Mouse (Mus musculus) CH12.LX (cell line): ENCODE measurements around the gene Gm5741. TPM values are rescaled to one million over a fixed set of nuclear protein-coding genes. Genes with fewer than 3 reads are reported as not detected.

Source experiments
- DNase-seq: peaks from one replicate; pipeline ENCODE4 v3.0.0-alpha.2; 2013; ENCODE audit errors: extremely low read depth
- H3K27ac ChIP-seq: 2 replicates; pipeline ENCODE4 v1.5.1; 2012; ENCODE audit warnings: low read depth, mild to moderate bottlenecking, control low read depth, moderate library complexity; ENCODE audit not compliant: insufficient read depth
- H3K27me3 ChIP-seq: replicated peaks from 2 replicates; pipeline ENCODE3; 2012; ENCODE audit warnings: inconsistent platforms
- H3K36me3 ChIP-seq, 2 experiments: replicated peaks in 1 of 2; 2 replicates each; pipeline versions ENCODE3 to v1.6.1; 2012; ENCODE audit warnings: inconsistent platforms in 1 of 2, low read length in 1 of 2, mild to moderate bottlenecking in 1 of 2, mixed read lengths in 1 of 2, moderate library complexity in 1 of 2; ENCODE audit not compliant: control insufficient read depth in 1 of 2, insufficient read depth in 1 of 2
- H3K4me1 ChIP-seq, 2 experiments: 2 replicates each; pipeline ENCODE4 v1.6.1; 2012; ENCODE audit warnings: inconsistent platforms in 1 of 2, moderate library complexity in 1 of 2; ENCODE audit not compliant: insufficient read depth in 2 of 2, control insufficient read depth in 1 of 2
- H3K4me2 ChIP-seq: 2 replicates; pipeline ENCODE4 v1.6.1; 2012; ENCODE audit warnings: low read depth, mild to moderate bottlenecking, control low read depth; ENCODE audit not compliant: poor library complexity, insufficient read depth, severe bottlenecking
- H3K4me3 ChIP-seq, 3 experiments: fragments of 150-350 bp in 1 of 3; sonication (generic) in 1 of 3; replicated peaks in 1 of 3; 2 replicates each; pipeline versions ENCODE3 to v1.5.1; 2011 to 2012; ENCODE audit warnings: low read depth in 2 of 3, low read length in 2 of 3, mild to moderate bottlenecking in 2 of 3, moderate library complexity in 2 of 3, control low read depth in 1 of 3, improper control_type of control experiment in 1 of 3, inconsistent platforms in 1 of 3, mixed read lengths in 1 of 3; ENCODE audit not compliant: poor library complexity in 1 of 3
- H3K79me2 ChIP-seq: replicated peaks from 2 replicates; pipeline ENCODE4 v1.6.1; 2012; ENCODE audit warnings: mild to moderate bottlenecking, moderate library complexity; ENCODE audit not compliant: control insufficient read depth, poor library complexity, insufficient read depth, severe bottlenecking; ENCODE audit errors: extremely low read depth
- H3K9ac ChIP-seq: 2 replicates; pipeline ENCODE4 v1.6.1; 2012; ENCODE audit warnings: low read depth, mild to moderate bottlenecking, control low read depth, moderate library complexity; ENCODE audit not compliant: insufficient read depth
- H3K9me3 ChIP-seq: replicated peaks from 2 replicates; pipeline ENCODE3; 2012; ENCODE audit warnings: low read length, inconsistent platforms, mixed read lengths
- BHLHE40 ChIP-seq: IDR thresholded peaks from 2 replicates; pipeline ENCODE4 v1.6.1; 2011; ENCODE audit warnings: mild to moderate bottlenecking, low read depth, low read length, improper control_type of control experiment
- CHD1 ChIP-seq: IDR thresholded peaks from 2 replicates; pipeline ENCODE4 v1.6.1; 2012; ENCODE audit warnings: low read depth, low read length, improper control_type of control experiment, inconsistent platforms
- CHD2 ChIP-seq: IDR thresholded peaks from 2 replicates; pipeline ENCODE4 v1.6.1; 2011; ENCODE audit warnings: low read length, improper control_type of control experiment
- CTCF ChIP-seq, 2 experiments: IDR thresholded peaks in 1 of 2; conservative IDR thresholded peaks in 1 of 2; 2 replicates each; pipeline ENCODE4 v1.5.1; 2011 to 2012; ENCODE audit warnings: low read depth in 2 of 2, low read length in 2 of 2, improper control_type of control experiment in 1 of 2, inconsistent platforms in 1 of 2, mild to moderate bottlenecking in 1 of 2, moderate library complexity in 1 of 2
- E2F4 ChIP-seq: IDR thresholded peaks from 2 replicates; pipeline ENCODE4 v1.6.1; 2011; ENCODE audit warnings: low read depth, low read length, improper control_type of control experiment; ENCODE audit not compliant: insufficient replicate concordance
- ELF1 ChIP-seq: IDR thresholded peaks from 2 replicates; pipeline ENCODE4 v1.6.1; 2014; ENCODE audit warnings: low read depth, mild to moderate bottlenecking, inconsistent platforms, low read length, improper control_type of control experiment
- ETS1 ChIP-seq: conservative IDR thresholded peaks from 2 replicates; pipeline ENCODE4 v1.6.1; 2012; ENCODE audit warnings: low read depth, mild to moderate bottlenecking, inconsistent platforms, low read length, improper control_type of control experiment, moderate library complexity
- HCFC1 ChIP-seq: IDR thresholded peaks from 2 replicates; pipeline ENCODE4 v1.6.1; 2012; ENCODE audit warnings: low read depth, mild to moderate bottlenecking, inconsistent platforms, low read length, improper control_type of control experiment
- IRF4 ChIP-seq: IDR thresholded peaks from 2 replicates; pipeline ENCODE4 v1.6.1; 2014; ENCODE audit warnings: low read depth, mild to moderate bottlenecking, inconsistent platforms, low read length, improper control_type of control experiment
- JUND ChIP-seq: conservative IDR thresholded peaks from 2 replicates; pipeline ENCODE4 v1.6.1; 2011; ENCODE audit warnings: low read depth, low read length, improper control_type of control experiment
- KAT2A ChIP-seq: IDR thresholded peaks from 2 replicates; pipeline ENCODE4 v1.6.1; 2012; ENCODE audit warnings: low read length, improper control_type of control experiment, inconsistent platforms; ENCODE audit not compliant: insufficient replicate concordance
- MAFK ChIP-seq: IDR thresholded peaks from 2 replicates; pipeline ENCODE4 v1.6.1; 2011; ENCODE audit warnings: low read length, improper control_type of control experiment; ENCODE audit not compliant: insufficient replicate concordance
- MAX ChIP-seq: IDR thresholded peaks from 2 replicates; pipeline ENCODE4 v1.6.1; 2011; ENCODE audit warnings: low read length, improper control_type of control experiment
- MAZ ChIP-seq: IDR thresholded peaks from 2 replicates; pipeline ENCODE4 v1.6.1; 2012; ENCODE audit warnings: low read depth, mild to moderate bottlenecking, inconsistent platforms, low read length, improper control_type of control experiment, moderate library complexity
- MEF2A ChIP-seq: IDR thresholded peaks from 2 replicates; pipeline ENCODE4 v1.6.1; 2014; ENCODE audit warnings: low read depth, mild to moderate bottlenecking, inconsistent platforms, low read length, improper control_type of control experiment, borderline replicate concordance
- MXI1 ChIP-seq: IDR thresholded peaks from 2 replicates; pipeline ENCODE4 v1.6.1; 2011; ENCODE audit warnings: mild to moderate bottlenecking, low read depth, low read length, improper control_type of control experiment
- MYC ChIP-seq: IDR thresholded peaks from 2 replicates; pipeline ENCODE4 v1.6.1; 2011; ENCODE audit warnings: low read depth, mild to moderate bottlenecking, improper control_type of control experiment, low read length
- NELFE ChIP-seq: IDR thresholded peaks from 2 replicates; pipeline ENCODE4 v1.6.1; 2011; ENCODE audit warnings: low read depth, low read length, improper control_type of control experiment
- NRF1 ChIP-seq: IDR thresholded peaks from 2 replicates; pipeline ENCODE4 v1.6.1; 2014; ENCODE audit warnings: low read depth, mild to moderate bottlenecking, inconsistent platforms, low read length, improper control_type of control experiment, moderate library complexity
- POLR2A ChIP-seq: IDR thresholded peaks from 2 replicates; pipeline ENCODE4 v1.6.1; 2011; ENCODE audit warnings: low read depth, mild to moderate bottlenecking, improper control_type of control experiment, low read length
- POLR2AphosphoS2 ChIP-seq: IDR thresholded peaks from 2 replicates; pipeline ENCODE4 v1.6.1; 2011; ENCODE audit warnings: low read depth, low read length, improper control_type of control experiment
- RAD21 ChIP-seq: IDR thresholded peaks from 2 replicates; pipeline ENCODE4 v1.6.1; 2011; ENCODE audit warnings: low read depth, mild to moderate bottlenecking, low read length, improper control_type of control experiment, moderate library complexity
- SIN3A ChIP-seq: IDR thresholded peaks from 2 replicates; pipeline ENCODE4 v1.6.1; 2012; ENCODE audit warnings: low read length, improper control_type of control experiment, inconsistent platforms
- SMC3 ChIP-seq: IDR thresholded peaks from 2 replicates; pipeline ENCODE4 v1.6.1; 2011; ENCODE audit warnings: low read depth, low read length, improper control_type of control experiment
- TBP ChIP-seq: conservative IDR thresholded peaks from 2 replicates; pipeline ENCODE4 v1.6.1; 2011; ENCODE audit warnings: low read depth, low read length, improper control_type of control experiment
- TCF12 ChIP-seq: IDR thresholded peaks from 2 replicates; pipeline ENCODE4 v1.6.1; 2014; ENCODE audit warnings: low read depth, mild to moderate bottlenecking, inconsistent platforms, low read length, improper control_type of control experiment
- UBTF ChIP-seq: IDR thresholded peaks from 2 replicates; pipeline ENCODE4 v1.6.1; 2012; ENCODE audit warnings: low read depth, mild to moderate bottlenecking, inconsistent platforms, low read length, improper control_type of control experiment, moderate library complexity
- USF1 ChIP-seq: IDR thresholded peaks from 2 replicates; pipeline ENCODE4 v1.6.1; 2014; ENCODE audit warnings: low read depth, mild to moderate bottlenecking, inconsistent platforms, low read length, improper control_type of control experiment
- USF2 ChIP-seq: conservative IDR thresholded peaks from 2 replicates; pipeline ENCODE4 v1.6.1; 2011; ENCODE audit warnings: low read depth, low read length, improper control_type of control experiment
- ZKSCAN1 ChIP-seq: IDR thresholded peaks from 2 replicates; pipeline ENCODE4 v1.6.1; 2012; ENCODE audit warnings: low read depth, inconsistent platforms, low read length, improper control_type of control experiment, borderline replicate concordance
- ZMIZ1 ChIP-seq: IDR thresholded peaks from 2 replicates; pipeline ENCODE4 v1.6.1; 2012; ENCODE audit warnings: low read depth, mild to moderate bottlenecking, inconsistent platforms, low read length, improper control_type of control experiment
- ZNF384 ChIP-seq: IDR thresholded peaks from 2 replicates; pipeline ENCODE4 v1.6.1; 2012; ENCODE audit warnings: low read depth, low read length, improper control_type of control experiment, inconsistent platforms
- dilution Hi-C: fragments of 300-500 bp; cut with MboI; formaldehyde crosslinking; loops from 2 replicates; pipeline ENCODE4 v1.14.3; 2020; ENCODE audit warnings: low sequenced_read_pairs; ENCODE audit not compliant: extremely low pct_unique_long_range_greater_than_20kb, extremely low pct_ligation_motif_present
- in situ Hi-C: fragments of 300-500 bp; cut with MboI; formaldehyde crosslinking; loops from 3 replicates; pipeline ENCODE4 v1.14.3; 2019; ENCODE audit warnings: low sequenced_read_pairs, low pct_ligation_motif_present, low pct_unique_long_range_greater_than_20kb, mixed read lengths
- polyA plus RNA-seq: library from polyadenylated mRNA; unstranded; fragments of >175 nt; gene quantifications from 2 replicates; pipeline ENCODE4 v1.2.1, GENCODE M21; 2012; ENCODE audit warnings: low read depth; ENCODE audit not compliant: insufficient read length
- total RNA-seq, 2 experiments: library from RNA; depleted of rRNA; stranded (reverse); fragments of 300-350 nt in 1 of 2; fragments of >200 nt in 1 of 2; gene quantifications; 2 replicates each; pipeline ENCODE4 v1.2.3; 2012 to 2014

Gm5741 gene
- total and polyA plus RNA-seq, 3 experiments = 1.0 TPM; not detected in 2

GRCm38 (mm10) chr8:85071514-85072281 lies 3.9 kb upstream of the Gm5741 start, which contains the start of gene Dhps:
Gene Dhps (plus strand): TSS chr8:85071757.
- H3K4me2 ChIP-seq = peak within 1 kb of the TSS; percentile 76
- H3K9me3 ChIP-seq = no peaks in the 10 kb centered on the region
- DNase-seq = peak; percentile 95
- in situ Hi-C loops = loop anchor here (5.0 kb wide), 1 partner anchor 101 kb away; no protein-coding TSS in a partner anchor
- peak within 1 kb of the TSS; percentile 99 for H3K9ac ChIP-seq
- TF ChIP-seq MAX (peak; percentile 98), MAFK (no peak), POLR2AphosphoS2 (peak; percentile 47; the same call in 1 of the 2 replicates), HCFC1 (peak; percentile 81), CHD2 (no peak), IRF4 (peak; percentile 69), SMC3 (no peak), MYC (peak; percentile 100), MEF2A (0 out of 2 replicates have a peak, but pooled peaks have one; percentile 12), JUND (no peak), ETS1 (no peak; the same call in 1 of the 2 replicates), BHLHE40 (peak; percentile 97), UBTF (0 out of 2 replicates have a peak, but pooled peaks have one; percentile 57), KAT2A (peak; percentile 74; the same call in 1 of the 2 replicates), SIN3A (peak; percentile 73; the same call in 1 of the 2 replicates), ELF1 (peak; percentile 87), ZNF384 (peak; percentile 67), CHD1 (peak; percentile 75; the same call in 1 of the 2 replicates), USF1 (peak; percentile 89), TCF12 (peak; percentile 80), E2F4 (peak; percentile 69; the same call in 1 of the 2 replicates), NELFE (no peak; the same call in 1 of the 2 replicates), POLR2A (peak; percentile 83), TBP (peak; percentile 72; the same call in 1 of the 2 replicates), MXI1 (peak; percentile 89), ZKSCAN1 (no peak), USF2 (peak; percentile 79), RAD21 (no peak), ZMIZ1 (peak; percentile 67), MAZ (no peak; the same call in 1 of the 2 replicates), NRF1 (peak; percentile 65), CTCF (conservative IDR thresholded peaks at IDR 0.05 in 1 of 2, IDR thresholded peaks at IDR 0.05 in 1 of 2; ENCODE audit: low read depth in 2 of 2, low read length in 2 of 2) (no peak)
- peaks cover 17% of the 10 kb centered on the region for H3K79me2 ChIP-seq
- H3K4me1 ChIP-seq = peaks cover 6 to 25% of the 10 kb centered on the region in 2 experiments
- no peaks in the 10 kb centered on the region for H3K27me3 ChIP-seq
- peak within 1 kb of the TSS; percentile 92 to 99 (median 98) for H3K4me3 ChIP-seq
- dilution Hi-C loops = no loop called here
- peaks cover 51 to 63% of the 10 kb centered on the region in 2 experiments for H3K36me3 ChIP-seq
- H3K27ac ChIP-seq = peak within 1 kb of the TSS; percentile 96
